Mouse (Mus musculus): ENCODE measurements around the gene Rnf40. TPM values are rescaled to one million over a fixed set of nuclear protein-coding genes. Genes with fewer than 3 reads are reported as not detected.
"Not testable (repeated sequence)": the region's sequence is repeated elsewhere in the genome, so short reads cannot be mapped to it uniquely, and the experiment has no call there.

Gene Rnf40
- total RNA-seq, 2 experiments from 2014 or later = 85.1 to 89.5 TPM

GRCm38 (mm10) chr7:127601735-127602134 lies 13.2 kb downstream of the Rnf40 start:
- DNase-seq (ENCODE audit: low spot score in 2 of 2) = no peak

- DNase-seq (ENCODE audit: low spot score in 2 of 2) = no peak
These were observed 14.3 kb downstream of the Rnf40 start for GRCm38 (mm10) chr7:127602903-127603302.

GRCm38 (mm10) chr7:127604256-127604655 lies 15.7 kb downstream of the Rnf40 start:
- no peak for DNase-seq (ENCODE audit: low spot score in 2 of 2)

- no peak for DNase-seq (ENCODE audit: low spot score in 2 of 2)
These were observed 18.6 kb downstream of the Rnf40 start for GRCm38 (mm10) chr7:127607150-127607549.

- DNase-seq (ENCODE audit: low spot score in 2 of 2) = no peak
These were observed 22.4 kb downstream of the Rnf40 start for GRCm38 (mm10) chr7:127611011-127611410.

- no peak for DNase-seq (ENCODE audit: low spot score in 2 of 2)
These were observed 23.0 kb downstream of the Rnf40 start for GRCm38 (mm10) chr7:127611561-127611960.

GRCm38 (mm10) chr7:127613501-127613900 lies 24.9 kb downstream of the Rnf40 start:
- DNase-seq (ENCODE audit: low spot score in 2 of 2) = no peak

GRCm38 (mm10) chr7:127614091-127614490 lies 25.5 kb downstream of the Rnf40 start:
- no peak for DNase-seq (ENCODE audit: low spot score in 2 of 2)

- DNase-seq (ENCODE audit: low spot score in 2 of 2) = peak; percentile 40 to 43
These were observed 25.9 kb downstream of the Rnf40 start for GRCm38 (mm10) chr7:127614511-127614890.

- peak; percentile 43 to 64 for DNase-seq (ENCODE audit: low spot score in 2 of 2)
These were observed 26.6 kb downstream of the Rnf40 start, which contains the start of gene Zfp629 for GRCm38 (mm10) chr7:127614891-127615843. Zfp629 (minus strand) TSS chr7:127615797.

- DNase-seq (ENCODE audit: low spot score in 2 of 2) = no peak
These were observed 27.8 kb downstream of the Rnf40 start for GRCm38 (mm10) chr7:127616336-127616735.

GRCm38 (mm10) chr7:127616881-127617280 lies 28.3 kb downstream of the Rnf40 start:
- DNase-seq (ENCODE audit: low spot score in 2 of 2) = no peak

- DNase-seq (ENCODE audit: low spot score in 2 of 2) = no peak
These were observed 29.4 kb downstream of the Rnf40 start for GRCm38 (mm10) chr7:127617962-127618361.

- not testable (repeated sequence) for DNase-seq (ENCODE audit: low spot score in 2 of 2)
These were observed 29.8 kb downstream of the Rnf40 start for GRCm38 (mm10) chr7:127618402-127618801.

- no peak for DNase-seq (ENCODE audit: low spot score in 2 of 2)
These were observed 37.5 kb downstream of the Rnf40 start for GRCm38 (mm10) chr7:127626039-127626438.

- no peak for DNase-seq (ENCODE audit: low spot score in 2 of 2)
These were observed 37.9 kb downstream of the Rnf40 start for GRCm38 (mm10) chr7:127626471-127626870.

- no peak for DNase-seq (ENCODE audit: low spot score in 2 of 2)
These were observed 40.1 kb downstream of the Rnf40 start for GRCm38 (mm10) chr7:127628646-127629045.

GRCm38 (mm10) chr7:127631416-127631815 lies 42.8 kb downstream of the Rnf40 start:
- DNase-seq (ENCODE audit: low spot score in 2 of 2) = no peak

GRCm38 (mm10) chr7:127636963-127637362 lies 48.4 kb downstream of the Rnf40 start:
- DNase-seq (ENCODE audit: low spot score in 2 of 2) = peak; percentile 58 to 71

- no peak for DNase-seq (ENCODE audit: low spot score in 2 of 2)
These were observed 52.7 kb downstream of the Rnf40 start for GRCm38 (mm10) chr7:127641260-127641659.

- no peak for DNase-seq (ENCODE audit: low spot score in 2 of 2)
These were observed 53.7 kb downstream of the Rnf40 start for GRCm38 (mm10) chr7:127642254-127642653.

- no peak for DNase-seq (ENCODE audit: low spot score in 2 of 2)
These were observed 57.8 kb downstream of the Rnf40 start for GRCm38 (mm10) chr7:127646363-127646762.

GRCm38 (mm10) chr7:127647576-127647975 lies 59.0 kb downstream of the Rnf40 start:
- not testable (repeated sequence) for DNase-seq (ENCODE audit: low spot score in 2 of 2)

Data from adrenal gland, postnatal 4 days (tissue).